Mouse (Mus musculus): Measurements from ENCODE around the gene Gm6176. TPM values are rescaled to one million over a fixed set of nuclear protein-coding genes. Genes with fewer than 3 reads are reported as not detected.
"Not testable (repeated sequence)": the region's sequence is repeated elsewhere in the genome, so short reads cannot be mapped to it uniquely, and the experiment has no call there.

Gene Gm6176
- not detected in 2 replicates for polyA plus RNA-seq (2015; fragmentation: Nextera tagmentation; extraction: Ambion mirVana)

- not testable (repeated sequence) for ATAC-seq; H3K4me1 ChIP-seq (replicated peaks); H3K4me3 ChIP-seq (replicated peaks); H3K36me3 ChIP-seq; H3K27me3 ChIP-seq; H3K9ac ChIP-seq (replicated peaks); H3K9me3 ChIP-seq; H3K27ac ChIP-seq; H3K4me2 ChIP-seq (replicated peaks)
- no CpG with 5 or more reads among the region's 1 CpGs for WGBS
Measured at GRCm38 (mm10) chr7:22056205-22056604, at the start of gene Gm6176. Gene Gm6176 (minus strand): TSS chr7:22056305.

- not testable (repeated sequence) for H3K9me3 ChIP-seq; H3K36me3 ChIP-seq; H3K27ac ChIP-seq; H3K27me3 ChIP-seq; ATAC-seq; H3K4me1 ChIP-seq (replicated peaks); H3K4me2 ChIP-seq (replicated peaks); H3K9ac ChIP-seq (replicated peaks); H3K4me3 ChIP-seq (replicated peaks)
- no CpG with 5 or more reads among the region's 7 CpGs for WGBS
Measured at GRCm38 (mm10) chr7:22068757-22069156, 12.7 kb upstream of the Gm6176 start, which contains the start of gene Vmn1r139. Gene Vmn1r139 (plus strand): TSS chr7:22069057.

GRCm38 (mm10) chr7:22028797-22029196, 27.3 kb downstream of the Gm6176 start, which contains the start of gene Vmn1r138:
Gene Vmn1r138 (minus strand): TSS chr7:22028897.
- WGBS = no CpG with 5 or more reads among the region's 2 CpGs

More at GRCm38 (mm10) chr7:22028797-22029196, 27.3 kb downstream of the Gm6176 start, which contains the start of gene Vmn1r138:
- H3K27me3 ChIP-seq; H3K4me1 ChIP-seq (replicated peaks); H3K9me3 ChIP-seq; H3K4me2 ChIP-seq (replicated peaks); H3K9ac ChIP-seq (replicated peaks); ATAC-seq; H3K36me3 ChIP-seq; H3K27ac ChIP-seq; H3K4me3 ChIP-seq (replicated peaks): not testable (repeated sequence)

Other genes with a start within 250 kb of the Gm6176 start
- not detected in 2 replicates for gene Vmn1r135, start 224.0 kb downstream of the Gm6176 start, polyA plus RNA-seq (2015; fragmentation: Nextera tagmentation; extraction: Ambion mirVana)
- gene Gm5725, start 212.0 kb downstream of the Gm6176 start, polyA plus RNA-seq (2015; fragmentation: Nextera tagmentation; extraction: Ambion mirVana) = not detected in 2 replicates
- gene Gm5891, start 135.0 kb downstream of the Gm6176 start, polyA plus RNA-seq (2015; fragmentation: Nextera tagmentation; extraction: Ambion mirVana) = not detected in 2 replicates
- not detected in 2 replicates for gene Vmn1r137, start 61.7 kb downstream of the Gm6176 start, polyA plus RNA-seq (2015; fragmentation: Nextera tagmentation; extraction: Ambion mirVana)
- gene Vmn1r138, start 27.4 kb downstream of the Gm6176 start, polyA plus RNA-seq (2015; fragmentation: Nextera tagmentation; extraction: Ambion mirVana) = not detected in 2 replicates
- not detected in 2 replicates for gene Vmn1r139, start 12.8 kb upstream of the Gm6176 start, polyA plus RNA-seq (2015; fragmentation: Nextera tagmentation; extraction: Ambion mirVana)
- not detected in 2 replicates for gene Gm16451, start 61.9 kb upstream of the Gm6176 start, polyA plus RNA-seq (2015; fragmentation: Nextera tagmentation; extraction: Ambion mirVana)
- not detected in 2 replicates for gene Gm10666, start 78.4 kb upstream of the Gm6176 start, polyA plus RNA-seq (2015; fragmentation: Nextera tagmentation; extraction: Ambion mirVana)
- gene Vmn1r142, start 107.7 kb upstream of the Gm6176 start, polyA plus RNA-seq (2015; fragmentation: Nextera tagmentation; extraction: Ambion mirVana) = not detected in 2 replicates
- gene Vmn1r143, start 133.1 kb upstream of the Gm6176 start, polyA plus RNA-seq (2015; fragmentation: Nextera tagmentation; extraction: Ambion mirVana) = not detected in 2 replicates
- gene Gm8653, start 145.0 kb upstream of the Gm6176 start, polyA plus RNA-seq (2015; fragmentation: Nextera tagmentation; extraction: Ambion mirVana) = not detected in 2 replicates
- not detected in 2 replicates for gene Gm8453, start 173.2 kb upstream of the Gm6176 start, polyA plus RNA-seq (2015; fragmentation: Nextera tagmentation; extraction: Ambion mirVana)

Measured in midbrain, embryonic 13.5 days (tissue).